Mouse (Mus musculus) embryonic facial prominence, embryonic 12.5 days (tissue): ENCODE measurements around the gene Fam43a. TPM values are rescaled to one million over a fixed set of nuclear protein-coding genes. Genes with fewer than 3 reads are reported as not detected.
A peak's percentile ranks its signal among the peaks of the same experiment; 100 is the strongest.

Source experiments
- ATAC-seq: fragments of 200-750 bp; cut with Nextera tagmentation; 2 replicates; pipeline ENCODE4 v1.8.0; 2017; ENCODE audit not compliant: insufficient number of reproducible peaks, insufficient read depth, low FRiP score, low TSS enrichment
- H3K27ac ChIP-seq: fragments of 300-500 bp; sonication (generic); 2 replicates; pipeline ENCODE4 v1.5.1; 2016; ENCODE audit warnings: mild to moderate bottlenecking
- H3K27me3 ChIP-seq: fragments of 300-500 bp; sonication (generic); 2 replicates; pipeline ENCODE4 v1.6.1; 2016; ENCODE audit warnings: mild to moderate bottlenecking, moderate library complexity
- H3K36me3 ChIP-seq: fragments of 300-500 bp; sonication (generic); 2 replicates; pipeline ENCODE4 v1.6.1; 2016; ENCODE audit warnings: mild to moderate bottlenecking
- H3K4me1 ChIP-seq: fragments of 300-500 bp; sonication (generic); 2 replicates; pipeline ENCODE4 v1.6.1; 2016
- H3K4me2 ChIP-seq: fragments of 300-500 bp; sonication (generic); replicated peaks from 2 replicates; pipeline ENCODE4 v1.6.1; 2016; ENCODE audit warnings: mild to moderate bottlenecking, moderate library complexity
- H3K4me3 ChIP-seq: fragments of 300-500 bp; sonication (generic); 2 replicates; pipeline ENCODE4 v1.5.1; 2016; ENCODE audit warnings: mild to moderate bottlenecking
- H3K9ac ChIP-seq: fragments of 300-500 bp; sonication (generic); 2 replicates; pipeline ENCODE4 v1.6.1; 2016; ENCODE audit warnings: mild to moderate bottlenecking, moderate library complexity
- H3K9me3 ChIP-seq: fragments of 300-500 bp; sonication (generic); 2 replicates; pipeline ENCODE4 v1.6.1; 2016; ENCODE audit warnings: mild to moderate bottlenecking, moderate library complexity
- WGBS: fragments of 180-500 bp; shearing (Covaris S2); methylation state at CpG from one replicate; pipeline ENCODE4 v1.1.7; 2016; 5-methylcytosine and 5-hydroxymethylcytosine counted together
- polyA plus RNA-seq: library from polyadenylated mRNA; unstranded; fragments of >200 nt; fragmentation: Nextera tagmentation; extraction: Ambion mirVana; gene quantifications from 2 replicates; pipeline ENCODE4 v1.2.1, GENCODE M21; 2016

Gene Fam43a
- polyA plus RNA-seq, 1 experiment from 2014 or later: 20.2 TPM

DNA sequence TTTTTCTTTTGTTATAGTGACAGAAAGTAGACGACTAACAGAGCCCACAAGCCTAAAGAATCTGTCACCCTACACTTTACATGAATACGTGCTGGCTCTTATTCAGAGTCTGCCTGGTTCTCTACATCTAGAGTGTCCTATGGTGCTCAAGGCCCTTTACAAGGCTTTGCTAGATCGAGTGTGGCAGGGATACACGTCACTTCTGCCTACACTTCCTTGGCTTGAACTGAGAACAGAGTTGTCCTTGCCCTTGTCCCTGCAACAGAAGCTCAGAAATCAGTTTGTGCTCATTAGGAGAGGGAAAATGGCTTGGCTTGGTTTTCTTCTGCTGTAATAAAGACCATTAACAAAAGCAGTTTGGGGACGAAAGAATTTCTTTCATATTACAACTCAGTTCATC, 11.8 kb downstream of the Fam43a start:
- WGBS: 83% methylated on average over 5 of the region's 5 CpGs
- Histone ChIP-seq H3K4me2 (no peak overlapping the region), H3K27me3 (no peaks in the 10 kb centered on the region), H3K4me3 (no peak overlapping the region), H3K9ac (no peak overlapping the region), H3K9me3 (no peaks in the 10 kb centered on the region), H3K4me1 (0 out of 2 replicates have a peak, but pooled peaks cover 6% of the 10 kb centered on the region), H3K36me3 (no peaks in the 10 kb centered on the region), H3K27ac (no peak overlapping the region)
- ATAC-seq: no peak

GRCm38 (mm10) chr16:30613122-30613521, 13.6 kb downstream of the Fam43a start:
- no peaks in the 10 kb centered on the region for H3K36me3 ChIP-seq
- no peak overlapping the region for H3K4me2 ChIP-seq
- H3K4me3 ChIP-seq: no peak overlapping the region
- no peak overlapping the region for H3K27ac ChIP-seq
- H3K9me3 ChIP-seq: no peaks in the 10 kb centered on the region
- ATAC-seq: no peak
- H3K4me1 ChIP-seq: 0 out of 2 replicates have a peak, but pooled peaks cover 6% of the 10 kb centered on the region
- H3K9ac ChIP-seq: no peak overlapping the region
- H3K27me3 ChIP-seq: no peaks in the 10 kb centered on the region
- WGBS: 78% methylated on average over 7 of the region's 7 CpGs

- ATAC-seq: no peak
- Histone ChIP-seq H3K36me3 (no peaks in the 10 kb centered on the region), H3K27ac (no peak overlapping the region), H3K9ac (no peak overlapping the region), H3K9me3 (no peaks in the 10 kb centered on the region), H3K4me1 (0 out of 2 replicates have a peak, but pooled peaks cover 6% of the 10 kb centered on the region), H3K27me3 (no peaks in the 10 kb centered on the region), H3K4me3 (no peak overlapping the region), H3K4me2 (no peak overlapping the region)
- WGBS: 34% methylated on average over 5 of the region's 5 CpGs
Observed at GRCm38 (mm10) chr16:30614122-30614521, 14.6 kb downstream of the Fam43a start.

GRCm38 (mm10) chr16:30614705-30615317, 15.3 kb downstream of the Fam43a start:
- WGBS: 23% methylated on average over 6 of the region's 6 CpGs
- no peak overlapping the region for H3K4me3 ChIP-seq
- H3K9me3 ChIP-seq: no peaks in the 10 kb centered on the region
- H3K9ac ChIP-seq: no peak overlapping the region
- H3K4me1 ChIP-seq: 0 out of 2 replicates have a peak, but pooled peaks cover 6% of the 10 kb centered on the region
- H3K4me2 ChIP-seq: no peak overlapping the region
- H3K27ac ChIP-seq: no peak overlapping the region
- no peaks in the 10 kb centered on the region for H3K27me3 ChIP-seq
- no peak for ATAC-seq
- no peaks in the 10 kb centered on the region for H3K36me3 ChIP-seq

DNA sequence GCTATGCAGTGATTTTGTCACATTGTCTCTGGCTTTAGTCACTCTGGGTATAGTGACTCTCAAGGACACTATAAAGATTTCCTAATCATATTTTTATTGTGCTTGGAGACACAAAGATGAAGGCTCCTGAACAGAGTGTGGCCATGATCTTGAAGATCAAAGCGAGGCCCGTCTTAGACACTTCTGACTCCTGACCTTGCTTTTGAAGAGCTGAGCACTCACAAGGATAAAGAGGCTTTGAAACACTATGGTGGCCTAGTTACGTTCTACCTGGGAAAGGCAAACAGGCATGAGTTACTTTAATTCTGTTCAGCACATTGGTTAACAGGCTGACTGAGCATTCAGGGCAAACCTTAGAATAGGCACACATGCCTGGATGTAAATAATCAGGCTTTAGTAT, 16.8 kb downstream of the Fam43a start:
- no peaks in the 10 kb centered on the region for H3K36me3 ChIP-seq
- no peak overlapping the region for H3K4me3 ChIP-seq
- no peak for ATAC-seq
- H3K4me1 ChIP-seq: 0 out of 2 replicates have a peak, but pooled peaks cover 6% of the 10 kb centered on the region
- H3K9ac ChIP-seq: no peak overlapping the region
- H3K27me3 ChIP-seq: no peaks in the 10 kb centered on the region
- no peak overlapping the region for H3K4me2 ChIP-seq
- 79% methylated on average over 3 of the region's 3 CpGs for WGBS
- H3K9me3 ChIP-seq: no peaks in the 10 kb centered on the region
- H3K27ac ChIP-seq: no peak overlapping the region

- no peak overlapping the region for H3K4me3 ChIP-seq
- H3K9ac ChIP-seq: no peak overlapping the region
- H3K27me3 ChIP-seq: no peaks in the 10 kb centered on the region
- 89% methylated on average over 7 of the region's 7 CpGs for WGBS
- no peaks in the 10 kb centered on the region for H3K36me3 ChIP-seq
- no peak overlapping the region for H3K4me2 ChIP-seq
- H3K27ac ChIP-seq: no peak overlapping the region
- H3K4me1 ChIP-seq: 0 out of 2 replicates have a peak, but pooled peaks cover 4% of the 10 kb centered on the region
- H3K9me3 ChIP-seq: no peaks in the 10 kb centered on the region
- no peak for ATAC-seq
Observed at GRCm38 (mm10) chr16:30623645-30624044, 24.1 kb downstream of the Fam43a start.

- Histone ChIP-seq H3K27ac (no peak overlapping the region), H3K4me2 (no peak overlapping the region), H3K27me3 (no peaks in the 10 kb centered on the region), H3K36me3 (no peaks in the 10 kb centered on the region), H3K4me3 (no peak overlapping the region), H3K9me3 (no peaks in the 10 kb centered on the region), H3K4me1 (0 out of 2 replicates have a peak, but pooled peaks cover 4% of the 10 kb centered on the region), H3K9ac (no peak overlapping the region)
- 72% methylated on average over 2 of the region's 2 CpGs for WGBS
- ATAC-seq: no peak
Observed at GRCm38 (mm10) chr16:30624640-30625039, 25.1 kb downstream of the Fam43a start.

DNA sequence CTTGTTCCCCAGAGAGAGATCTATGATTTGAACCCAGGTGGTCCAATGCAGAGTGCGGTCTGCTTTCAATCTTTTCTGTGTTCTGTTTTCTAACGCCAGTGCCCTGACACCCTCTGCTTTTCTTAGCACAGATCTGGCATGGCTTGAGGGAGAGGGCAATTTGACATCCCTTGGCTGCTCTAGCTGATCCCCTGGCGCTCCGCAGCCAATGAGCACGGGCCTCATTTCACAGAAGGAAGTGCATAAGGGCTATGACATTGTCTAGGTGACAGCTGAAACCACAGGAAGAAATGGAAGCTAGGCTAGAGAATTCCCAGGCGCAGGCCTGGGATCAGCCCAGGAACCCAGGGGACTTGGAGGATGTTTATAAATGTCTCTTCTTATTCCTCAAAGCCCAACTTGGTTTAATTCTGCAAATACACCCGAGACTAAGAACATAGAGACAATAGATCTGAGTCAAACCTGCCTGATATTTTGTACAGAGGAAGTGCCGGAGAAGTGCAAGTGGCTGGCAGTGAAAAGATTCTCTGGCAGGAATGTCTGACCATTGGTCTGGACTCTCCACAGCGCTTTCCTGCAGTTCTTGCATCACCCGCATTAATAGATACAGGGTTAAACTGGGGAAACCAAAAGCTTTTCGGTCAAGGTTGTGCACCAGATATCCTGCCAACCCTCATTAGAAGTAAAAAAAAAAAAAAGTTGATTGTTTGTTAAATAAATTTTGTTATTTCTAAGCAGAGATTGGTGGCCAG, 28.2 kb downstream of the Fam43a start:
- ATAC-seq: peak; percentile 75
- 55% methylated on average over 11 of the region's 11 CpGs for WGBS

DNA sequence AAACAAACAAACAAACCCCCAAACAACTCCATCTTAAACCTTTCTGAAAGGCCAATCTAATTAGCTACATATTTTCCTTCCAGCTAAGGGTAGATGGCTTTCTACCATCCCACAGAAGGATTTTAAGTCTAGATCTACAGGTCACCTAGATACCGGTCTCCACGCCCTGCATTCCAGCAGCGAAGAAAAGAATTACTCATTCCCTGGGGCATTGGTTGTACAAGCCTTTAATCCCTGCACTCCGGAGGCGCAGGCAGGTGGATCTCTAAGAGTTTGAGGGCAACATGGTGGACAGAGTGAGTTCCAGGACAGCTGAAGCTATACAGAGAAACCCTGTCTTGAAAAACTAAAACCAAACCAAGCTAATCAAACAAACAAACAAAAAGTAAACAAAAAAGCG, 28.9 kb downstream of the Fam43a start:
- no peaks in the 10 kb centered on the region for H3K36me3 ChIP-seq
- no peak overlapping the region for H3K4me3 ChIP-seq
- H3K27me3 ChIP-seq: no peaks in the 10 kb centered on the region
- no peak overlapping the region for H3K9ac ChIP-seq
- no peaks in the 10 kb centered on the region for H3K9me3 ChIP-seq
- no peak overlapping the region for H3K4me2 ChIP-seq
- 0 out of 2 replicates have a peak, but pooled peaks cover 4% of the 10 kb centered on the region for H3K4me1 ChIP-seq
- ATAC-seq: no peak
- WGBS: 37% methylated on average over 6 of the region's 6 CpGs
- no peak overlapping the region for H3K27ac ChIP-seq

More for the DNA sequence above, 28.2 kb downstream of the Fam43a start:
- Histone ChIP-seq H3K9me3 (no peaks in the 10 kb centered on the region), H3K27ac (no peak overlapping the region), H3K4me3 (no peak overlapping the region), H3K4me1 (0 out of 2 replicates have a peak, but pooled peaks cover 4% of the 10 kb centered on the region), H3K9ac (no peak overlapping the region), H3K36me3 (no peaks in the 10 kb centered on the region), H3K4me2 (no peak overlapping the region), H3K27me3 (no peaks in the 10 kb centered on the region)

- no peaks in the 10 kb centered on the region for H3K27me3 ChIP-seq
- H3K36me3 ChIP-seq: no peaks in the 10 kb centered on the region
- H3K4me3 ChIP-seq: no peak overlapping the region
- H3K27ac ChIP-seq: no peak overlapping the region
- H3K9me3 ChIP-seq: no peaks in the 10 kb centered on the region
- ATAC-seq: no peak
- H3K4me1 ChIP-seq: 0 out of 2 replicates have a peak, but pooled peaks cover 4% of the 10 kb centered on the region
- H3K9ac ChIP-seq: no peak overlapping the region
- 90% methylated on average over 5 of the region's 5 CpGs for WGBS
- no peak overlapping the region for H3K4me2 ChIP-seq
Observed at GRCm38 (mm10) chr16:30629509-30629908, 30.0 kb downstream of the Fam43a start.

- 44% methylated on average over 8 of the region's 8 CpGs for WGBS
- no peaks in the 10 kb centered on the region for H3K9me3 ChIP-seq
- no peak overlapping the region for H3K27ac ChIP-seq
- H3K4me2 ChIP-seq: no peak overlapping the region
- H3K4me3 ChIP-seq: no peak overlapping the region
- H3K4me1 ChIP-seq: no peaks in the 10 kb centered on the region
- no peaks in the 10 kb centered on the region for H3K27me3 ChIP-seq
- H3K36me3 ChIP-seq: no peaks in the 10 kb centered on the region
- ATAC-seq: no peak
- no peak overlapping the region for H3K9ac ChIP-seq
Observed at GRCm38 (mm10) chr16:30633906-30634746, 34.6 kb downstream of the Fam43a start.
